Mouse (Mus musculus): ENCODE results near the gene Dusp22.

GRCm38 (mm10) chr13:30666537-30666936, 6.7 kb downstream of the Dusp22 start:
- TF ChIP-seq POLR2A (IDR thresholded peaks at IDR 0.05; ENCODE audit: low read depth, low read length) (no peak), CTCF (IDR thresholded peaks at IDR 0.05; ENCODE audit: extremely low read depth, insufficient read depth, insufficient read length, insufficient replicate concordance) (no peak)

Measured in spleen, adult 2 months (tissue).